21 mouse cellular contexts compared by ENCODE assay signal in genomic region chr5:116180594-116180993, GRCm38 (mm10).
DNase-seq lines count a peak whose midpoint lies in the region; ATAC-seq lines count a peak whose summit lies in the region.
"Had no signal": no experiment of that assay in that cellular context is flagged by ENCODE, and none has a peak within 500 bp of the region (broad histone marks: within the 10 kb centered on the region; RNA-seq: fewer than 3 reads in every experiment).

No protein-coding gene starts in this region.

- H3K9me3 ChIP-seq in heart, embryonic 10.5 days: no peaks in the 10 kb centered on the region
- no peaks in the 10 kb centered on the region for H3K9me3 ChIP-seq in limb, embryonic 11.5 days (ENCODE audit: control insufficient read depth, low read length)
- H3K9me3 ChIP-seq: forebrain, embryonic 12.5 days; hindbrain, embryonic 15.5 days; limb, embryonic 15.5 days; midbrain, embryonic 15.5 days had no signal

- 0 out of 2 replicates have a peak, but pooled peaks cover 3% of the 10 kb centered on the region for H3K27me3 ChIP-seq in heart, embryonic 10.5 days (ENCODE audit: insufficient read depth, poor library complexity, severe bottlenecking)
- H3K27me3 ChIP-seq in limb, embryonic 11.5 days (ENCODE audit: control insufficient read depth, insufficient read depth, low read length): no peaks in the 10 kb centered on the region
- H3K27me3 ChIP-seq: hindbrain, embryonic 15.5 days; limb, embryonic 15.5 days; megakaryocyte, embryonic 14.5 days; midbrain, embryonic 15.5 days had no signal

- no peak for DNase-seq in heart, embryonic 10.5 days (ENCODE audit: low spot score)
- no peak for DNase-seq in heart, postnatal 36 days
- DNase-seq in retina, postnatal 1 day: peak; percentile 27
- DNase-seq in retina, embryonic 14.5 days (ENCODE audit: low spot score): no peak
- DNase-seq in limb, embryonic 11.5 days (ENCODE audit: low spot score): no peak
- no peak for DNase-seq in thymus, postnatal 36 days
- no peak for DNase-seq in MN1 (ENCODE audit: low spot score)
- DNase-seq: cerebellum, adult 9-10 months; gastrocnemius, adult 2 months; heart, adult 18-20 months; heart, postnatal 14 days; lung, postnatal 10 days had no signal

- peaks cover 31% of the 10 kb centered on the region for H3K4me1 ChIP-seq in heart, embryonic 10.5 days
- H3K4me1 ChIP-seq in limb, embryonic 11.5 days (ENCODE audit: control insufficient read depth, insufficient read depth, low read length): no peaks in the 10 kb centered on the region
- H3K4me1 ChIP-seq: hindbrain, embryonic 15.5 days; limb, embryonic 15.5 days; megakaryocyte, embryonic 14.5 days; midbrain, embryonic 15.5 days had no signal

- intact Hi-C loops in heart, postnatal 36 days (cut with DNase I): no loop called here

- peak overlapping the region; percentile 31; the same call in 1 of the 2 replicates for H3K4me3 ChIP-seq in heart, embryonic 10.5 days
- no peak overlapping the region for H3K4me3 ChIP-seq in limb, embryonic 11.5 days (ENCODE audit: low read depth, low read length)
- H3K4me3 ChIP-seq: forebrain, embryonic 12.5 days; gastrocnemius, adult 2 months; hindbrain, embryonic 15.5 days; limb, embryonic 15.5 days; megakaryocyte, embryonic 14.5 days; midbrain, embryonic 15.5 days; myocyte had no signal

- no peak for ATAC-seq in limb, embryonic 11.5 days (ENCODE audit: insufficient number of reproducible peaks, low FRiP score, low TSS enrichment, low read depth)
- ATAC-seq: intestine, embryonic 16.5 days; midbrain, embryonic 15.5 days had no signal

- no peak overlapping the region for H3K27ac ChIP-seq in heart, embryonic 10.5 days
- no peak overlapping the region for H3K27ac ChIP-seq in limb, embryonic 11.5 days (replicated peaks; ENCODE audit: low read depth, low read length)
- H3K27ac ChIP-seq: forebrain, embryonic 12.5 days; gastrocnemius, adult 2 months; hindbrain, embryonic 15.5 days; kidney, postnatal 0 days; limb, embryonic 15.5 days; midbrain, embryonic 15.5 days had no signal

- H3K36me3 ChIP-seq in heart, embryonic 10.5 days: no peaks in the 10 kb centered on the region
- H3K36me3 ChIP-seq in limb, embryonic 11.5 days (ENCODE audit: control insufficient read depth, insufficient read depth, low read length): no peaks in the 10 kb centered on the region
- H3K36me3 ChIP-seq: forebrain, embryonic 12.5 days; G1E; hindbrain, embryonic 15.5 days; limb, embryonic 15.5 days; midbrain, embryonic 15.5 days had no signal

- no peak overlapping the region for H3K9ac ChIP-seq in limb, embryonic 11.5 days (ENCODE audit: low read length)
- H3K9ac ChIP-seq: forebrain, embryonic 12.5 days; hindbrain, embryonic 15.5 days; limb, embryonic 15.5 days; midbrain, embryonic 15.5 days had no signal

- 8% methylated on average over 13 of the region's 13 CpGs for WGBS in heart, embryonic 10.5 days
- WGBS in limb, embryonic 11.5 days: 16% methylated on average over 13 of the region's 13 CpGs

- 0 out of 2 replicates have a peak overlapping the region, but pooled peaks have one; percentile 22 for H3K4me2 ChIP-seq in limb, embryonic 11.5 days (ENCODE audit: low read depth, severe bottlenecking)
- H3K4me2 ChIP-seq: forebrain, embryonic 12.5 days; hindbrain, embryonic 15.5 days; limb, embryonic 15.5 days; midbrain, embryonic 15.5 days had no signal
